Mouse (Mus musculus): ENCODE measurements around the gene Clybl.

DNA sequence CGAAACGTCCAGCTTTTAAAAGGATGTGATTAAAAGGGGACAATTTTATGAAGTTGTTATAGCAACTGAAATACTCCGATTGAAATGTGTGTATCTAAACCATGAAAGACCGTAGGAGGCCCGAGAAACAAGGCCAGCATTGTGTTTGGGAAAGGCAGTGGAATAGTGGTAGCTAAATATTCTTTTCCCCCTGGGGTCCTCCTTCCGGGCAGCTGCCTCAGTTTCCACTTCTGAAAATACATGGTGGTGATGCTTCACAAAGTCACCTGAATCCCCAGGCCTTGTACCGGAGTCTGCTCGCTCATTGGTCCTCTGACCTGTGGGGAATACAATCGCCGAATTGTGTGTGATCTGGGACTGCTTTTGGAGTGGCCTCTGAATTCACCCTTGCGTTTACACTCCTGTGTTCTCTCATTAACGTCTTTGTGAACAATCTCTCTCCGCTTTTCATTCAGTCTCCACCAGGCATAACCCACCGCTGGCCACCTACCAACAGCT lies 46.0 kb downstream of the Clybl start:
- no peak for TF ChIP-seq POLR2A (IDR thresholded peaks at IDR 0.05; ENCODE audit: borderline replicate concordance, extremely low read depth, insufficient read depth, insufficient read length, poor library complexity, severe bottlenecking)
- TF ChIP-seq CTCF (IDR thresholded peaks at IDR 0.05; ENCODE audit: borderline replicate concordance, extremely low read depth, insufficient read depth, insufficient read length) = no peak

Measured in brain, embryonic 14.5 days (tissue).